Mouse (Mus musculus) layer of hippocampus, postnatal 25 days (tissue): ENCODE results near the gene Lztr1. TPM values are rescaled to one million over a fixed set of nuclear protein-coding genes. Genes with fewer than 3 reads are reported as not detected.
"Not testable (repeated sequence)": the region's sequence is repeated elsewhere in the genome, so short reads cannot be mapped to it uniquely, and the experiment has no call there.

Source experiments
- DNase-seq, 2 experiments: peaks; one replicate each; pipeline ENCODE4 v3.0.0; 2022; ENCODE audit warnings: mixed read lengths in 2 of 2, low spot score in 1 of 2; ENCODE audit errors: extremely low spot score in 1 of 2
- total RNA-seq, 2 experiments: library from RNA; stranded (reverse); gene quantifications; 2 replicates each; pipeline ENCODE4 v1.2.3; 2021

The Lztr1 gene
- total RNA-seq, 2 experiments from 2014 or later = 189 to 193 TPM

- DNase-seq = no peak
Measured at GRCm38 (mm10) chr16:17502681-17503080, 5.8 kb upstream of the Lztr1 start.

- no peak for DNase-seq
Measured at GRCm38 (mm10) chr16:17507018-17507552, 1.4 kb upstream of the Lztr1 start.

GRCm38 (mm10) chr16:17508031-17508430 is 457 bp upstream of the Lztr1 start:
- DNase-seq = not testable (repeated sequence)

GRCm38 (mm10) chr16:17509240-17509597 is 731 bp downstream of the Lztr1 start:
- no peak for DNase-seq

GRCm38 (mm10) chr16:17510143-17510542 is 1.7 kb downstream of the Lztr1 start:
- no peak for DNase-seq

- DNase-seq = no peak
Measured at GRCm38 (mm10) chr16:17510686-17511085, 2.2 kb downstream of the Lztr1 start.

- DNase-seq = no peak
Measured at GRCm38 (mm10) chr16:17511431-17511830, 2.9 kb downstream of the Lztr1 start.

- no peak for DNase-seq
Measured at GRCm38 (mm10) chr16:17518910-17519309, 10.4 kb downstream of the Lztr1 start.

- DNase-seq = peak in 1 of 2 experiments; percentile 7
Measured at GRCm38 (mm10) chr16:17524156-17524555, 15.7 kb downstream of the Lztr1 start.

- DNase-seq = no peak
Measured at GRCm38 (mm10) chr16:17525524-17525923, 17.0 kb downstream of the Lztr1 start.

GRCm38 (mm10) chr16:17526223-17526622 is 17.7 kb downstream of the Lztr1 start:
- no peak for DNase-seq

- DNase-seq = peak in 1 of 2 experiments; percentile 5
Measured at GRCm38 (mm10) chr16:17527606-17528005, 19.1 kb downstream of the Lztr1 start.

- DNase-seq = no peak
Measured at GRCm38 (mm10) chr16:17528276-17528675, 19.8 kb downstream of the Lztr1 start.

- DNase-seq = no peak
Measured at GRCm38 (mm10) chr16:17529981-17530586, 21.6 kb downstream of the Lztr1 start.

- DNase-seq = peak; percentile 90 to 95
Measured at GRCm38 (mm10) chr16:17530640-17531288, 22.3 kb downstream of the Lztr1 start, which contains the start of gene Thap7. Gene Thap7 (minus strand): TSS chr16:17531136.

GRCm38 (mm10) chr16:17532271-17532670 is 23.8 kb downstream of the Lztr1 start:
- no peak for DNase-seq

GRCm38 (mm10) chr16:17532676-17533329 is 24.3 kb downstream of the Lztr1 start:
- DNase-seq = no peak

GRCm38 (mm10) chr16:17536584-17536983 is 28.1 kb downstream of the Lztr1 start:
- no peak for DNase-seq

GRCm38 (mm10) chr16:17542632-17543031 is 34.1 kb downstream of the Lztr1 start:
- no peak for DNase-seq

GRCm38 (mm10) chr16:17552837-17553236 is 44.3 kb downstream of the Lztr1 start:
- no peak for DNase-seq

GRCm38 (mm10) chr16:17553910-17554685 is 45.6 kb downstream of the Lztr1 start:
- no peak for DNase-seq
